11 mouse cellular contexts compared by ENCODE assay signal in genomic region chr17:8264638-8265037, GRCm38 (mm10). TPM values are rescaled to one million over a fixed set of nuclear protein-coding genes. Genes with fewer than 3 reads are reported as not detected.
DNase-seq lines count a peak whose midpoint lies in the region; ATAC-seq and TF ChIP-seq lines count a peak whose summit lies in the region.
"Not testable (repeated sequence)": the region's sequence is repeated elsewhere in the genome, so short reads cannot be mapped to it uniquely, and the experiment has no call there.
"Had no signal": no experiment of that assay in that cellular context is flagged by ENCODE, and none has a peak within 500 bp of the region (broad histone marks: within the 10 kb centered on the region; RNA-seq: fewer than 3 reads in every experiment).

No protein-coding gene starts in this region.

- not testable (repeated sequence) for H3K27me3 ChIP-seq in MEL (ENCODE audit: control insufficient read depth in 1 of 2, insufficient read depth in 2 of 2, low read length in 2 of 2); heart, postnatal 0 days (ENCODE audit: control insufficient read depth, insufficient read depth, low read length)
- peaks cover 12% of the 10 kb centered on the region; the same call in 1 of the 2 replicates for H3K27me3 ChIP-seq in liver, embryonic 13.5 days

- not testable (repeated sequence) for H3K4me3 ChIP-seq in MEL (ENCODE audit: control insufficient read depth in 1 of 2, insufficient read depth in 1 of 2, low read depth in 2 of 2, low read length in 2 of 2); heart, postnatal 0 days (ENCODE audit: low read depth, low read length); liver, embryonic 13.5 days (replicated peaks)

- not testable (repeated sequence) for H3K4me2 ChIP-seq in heart, postnatal 0 days (ENCODE audit: low read depth, low read length); liver, embryonic 13.5 days

- TF ChIP-seq RAD21 in MEL (IDR thresholded peaks at IDR 0.05; ENCODE audit: low read depth, low read length) = peak; percentile 84

- H3K27ac ChIP-seq in MEL (ENCODE audit: control insufficient read depth, low read depth, low read length); heart, postnatal 0 days (ENCODE audit: low read depth); liver, embryonic 13.5 days: not testable (repeated sequence)

- not testable (repeated sequence) for TF ChIP-seq POLR2A in MEL (IDR thresholded peaks at IDR 0.05; ENCODE audit: control insufficient read depth in 1 of 2, insufficient read depth in 1 of 2, low read depth in 1 of 2, low read length in 2 of 2, poor library complexity in 1 of 2)

- peak; percentile 60 to 84 (median 75) for TF ChIP-seq CTCF in MEL (IDR thresholded peaks at IDR 0.05 in 2 of 3, conservative IDR thresholded peaks at IDR 0.05 in 1 of 3; ENCODE audit: control insufficient read depth in 1 of 3, insufficient read depth in 1 of 3, low read depth in 2 of 3, low read length in 3 of 3, poor library complexity in 1 of 3, severe bottlenecking in 1 of 3)
- peak; percentile 83 for TF ChIP-seq CTCF in heart, postnatal 0 days (IDR thresholded peaks at IDR 0.05; ENCODE audit: low read depth)

- not testable (repeated sequence) for H3K9me3 ChIP-seq in MEL (replicated peaks; ENCODE audit: insufficient read depth, low read length); heart, postnatal 0 days (replicated peaks; ENCODE audit: control insufficient read depth, low read length); liver, embryonic 13.5 days (replicated peaks)

- not testable (repeated sequence) for H3K36me3 ChIP-seq in MEL (ENCODE audit: control insufficient read depth in 1 of 2, insufficient read depth in 2 of 2, low read length in 2 of 2); heart, postnatal 0 days (replicated peaks; ENCODE audit: control insufficient read depth, insufficient read depth, low read length); liver, embryonic 13.5 days

- H3K79me2 ChIP-seq in MEL (ENCODE audit: control insufficient read depth, insufficient read depth, low read length, poor library complexity) = not testable (repeated sequence)

- not testable (repeated sequence) for H3K9ac ChIP-seq in MEL (ENCODE audit: control insufficient read depth, low read depth, low read length, poor library complexity, severe bottlenecking); heart, postnatal 0 days (replicated peaks; ENCODE audit: low read depth, low read length); liver, embryonic 13.5 days

- H3K4me1 ChIP-seq in MEL (ENCODE audit: control insufficient read depth in 1 of 2, insufficient read depth in 2 of 2, low read length in 2 of 2); heart, postnatal 0 days (ENCODE audit: control insufficient read depth, insufficient read depth); liver, embryonic 13.5 days (replicated peaks): not testable (repeated sequence)

- ATAC-seq in heart, postnatal 0 days (ENCODE audit: insufficient read depth, low read depth) = peak; percentile 39; the same call in 1 of the 2 replicates
- ATAC-seq in liver, embryonic 13.5 days (ENCODE audit: low read depth) = not testable (repeated sequence)

- DNase-seq in MEL (ENCODE audit: low read depth, low spot score) = peak; percentile 77
- peak; percentile 39 for DNase-seq in c-Kit-positive CD71-positive TER-119-positive erythroid progenitor cells, embryonic 14.5 days (ENCODE audit: low spot score)
- peak; percentile 54 for DNase-seq in fibroblast of lung, adult 2 months (ENCODE audit: low read depth)
- DNase-seq in heart, postnatal 0 days (ENCODE audit: low spot score) = peak; percentile 76
- peak; percentile 47 to 63 for DNase-seq in kidney, postnatal 25 days
- peak; percentile 20 for DNase-seq in liver, embryonic 13.5 days
- peak; percentile 41 for DNase-seq in neural tube, embryonic 10.5 days (ENCODE audit: extremely low spot score, low spot score)
- peak; percentile 50 for DNase-seq in thymus, postnatal 14 days

- TF ChIP-seq EP300 in MEL (IDR thresholded peaks at IDR 0.05; ENCODE audit: low read depth in 1 of 2, low read length in 2 of 2); heart, postnatal 0 days (IDR thresholded peaks at IDR 0.05; ENCODE audit: low read depth): not testable (repeated sequence)

- 12% methylated on average over 7 of the region's 7 CpGs for WGBS in heart, postnatal 0 days
- 12% methylated on average over 7 of the region's 7 CpGs for WGBS in liver, embryonic 13.5 days (ENCODE audit: insufficient replicate concordance)

TF ChIP-seq in MEL, 35 proteins besides CTCF, POLR2A, EP300 and RAD21:
- TF ChIP-seq ZC3H11A (IDR thresholded peaks at IDR 0.05; ENCODE audit: low read depth, low read length) = peak; percentile 83
- TF ChIP-seq SMC3 (IDR thresholded peaks at IDR 0.05; ENCODE audit: low read depth, low read length) = peak; percentile 81

RNA-seq across cellular contexts. Expression of gene Mpc1, which starts 18.1 kb away (rescaled TPM):
- 89.6 and 105 TPM in 2 replicates for total RNA-seq in MEL (2012; rRNA removed)
- polyA plus RNA-seq in MEL (2012; ENCODE audit: insufficient read depth in 1 of 2, insufficient read length in 2 of 2, low read depth in 1 of 2, low replicate concordance in 2 of 2, missing spikeins in 1 of 2) = 10 to 100 TPM in 1 of 2 experiments, not detected in 1; 56.2 TPM
- 878 and 986 TPM in 2 replicates for total RNA-seq in heart, postnatal 0 days (2014; rRNA removed; ENCODE audit: low replicate concordance)
- polyA plus RNA-seq in heart, postnatal 0 days (2015; fragmentation: Nextera tagmentation; extraction: Ambion mirVana) = 744 and 806 TPM in 2 replicates
- 125 and 127 TPM in 2 replicates for polyA plus RNA-seq in liver, embryonic 13.5 days (2015; fragmentation: Nextera tagmentation; extraction: Ambion mirVana)

RNA-seq across cellular contexts. Expression of gene Ccr6, which starts 28.8 kb away (rescaled TPM):
- not detected in 2 replicates for total RNA-seq in MEL (2012; rRNA removed)
- not detected for polyA plus RNA-seq in MEL (2012; ENCODE audit: insufficient read depth in 1 of 2, insufficient read length in 2 of 2, low read depth in 1 of 2, low replicate concordance in 2 of 2, missing spikeins in 1 of 2)
- not detected in 2 replicates for total RNA-seq in heart, postnatal 0 days (2014; rRNA removed; ENCODE audit: low replicate concordance)
- not detected in 2 replicates for polyA plus RNA-seq in heart, postnatal 0 days (2015; fragmentation: Nextera tagmentation; extraction: Ambion mirVana)
- 0.10 TPM in 1 of 2 replicates, not detected in the other for polyA plus RNA-seq in liver, embryonic 13.5 days (2015; fragmentation: Nextera tagmentation; extraction: Ambion mirVana)
- total RNA-seq: heart, postnatal 25 days had no signal
- polyA plus RNA-seq: embryonic facial prominence, embryonic 12.5 days; lung, embryonic 15.5 days had no signal

RNA-seq across cellular contexts. Expression of gene Sft2d1, which starts 46.3 kb away (rescaled TPM):
- total RNA-seq in MEL (2012; rRNA removed) = 87.9 and 88.0 TPM in 2 replicates
- 100 to 1,000 TPM in 1 of 2 experiments, not detected in 1; 101 TPM for polyA plus RNA-seq in MEL (2012; ENCODE audit: insufficient read depth in 1 of 2, insufficient read length in 2 of 2, low read depth in 1 of 2, low replicate concordance in 2 of 2, missing spikeins in 1 of 2)
- total RNA-seq in heart, postnatal 0 days (2014; rRNA removed; ENCODE audit: low replicate concordance) = 29.2 and 68.5 TPM in 2 replicates
- polyA plus RNA-seq in heart, postnatal 0 days (2015; fragmentation: Nextera tagmentation; extraction: Ambion mirVana) = 54.4 and 57.3 TPM in 2 replicates
- polyA plus RNA-seq in liver, embryonic 13.5 days (2015; fragmentation: Nextera tagmentation; extraction: Ambion mirVana) = 56.6 and 62.3 TPM in 2 replicates

Comparison
In these comparisons a context has a peak if more than half of its experiments do, and no peak if none do; other contexts are left out.
1. DNase-seq: peak in every context shown above with its lines; median percentile 77 in MEL; 76 in heart, postnatal 0 days; 55 in kidney, postnatal 25 days; 54 in fibroblast of lung, adult 2 months; 50 in thymus, postnatal 14 days; 41 in neural tube, embryonic 10.5 days; 39 in c-Kit-positive CD71-positive TER-119-positive erythroid progenitor cells, embryonic 14.5 days; 20 in liver, embryonic 13.5 days.